Mouse (Mus musculus): ENCODE measurements around the gene Eif2b5. TPM values are rescaled to one million over a fixed set of nuclear protein-coding genes. Genes with fewer than 3 reads are reported as not detected.
A peak's percentile ranks its signal among the peaks of the same experiment; 100 is the strongest.
"Not testable (repeated sequence)": the region's sequence is repeated elsewhere in the genome, so short reads cannot be mapped to it uniquely, and the experiment has no call there.

Eif2b5 gene
- polyA plus RNA-seq, 1 experiment from 2014 or later, result 76.0 TPM

DNA sequence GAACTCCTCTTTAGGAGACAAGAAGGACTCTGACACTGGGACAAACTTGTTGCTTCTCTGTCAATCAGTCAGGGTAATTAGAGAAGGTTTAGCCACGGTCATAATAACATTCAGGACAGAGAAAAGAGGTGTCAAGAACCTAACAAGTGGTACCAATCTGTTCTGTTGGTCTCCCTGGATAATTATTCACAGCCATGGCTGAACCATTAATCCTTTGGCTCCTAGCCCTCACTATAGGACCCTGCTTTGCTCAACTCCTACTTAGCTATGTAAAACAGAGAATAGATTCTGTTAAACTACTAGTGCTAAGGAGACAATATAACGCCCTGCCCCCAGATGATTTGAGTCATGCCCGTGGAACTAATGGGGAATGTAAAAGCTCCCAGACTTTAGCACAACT, 12.6 kb upstream of the Eif2b5 start:
- ATAC-seq (replicated peaks; ENCODE audit: low FRiP score, low read depth) (peak; percentile 68; the same call in 1 of the 2 replicates), DNase-seq (ENCODE audit: low spot score) (peak; percentile 10)
- no peak for TF ChIP-seq CTCF (IDR thresholded peaks at IDR 0.05; ENCODE audit: low read depth)
- Histone ChIP-seq H3K9me3 (replicated peaks; ENCODE audit: low read length) (no peaks in the 10 kb centered on the region), H3K36me3 (ENCODE audit: insufficient read depth, low read length) (no peaks in the 10 kb centered on the region), H3K4me3 (replicated peaks; ENCODE audit: low read depth, low read length) (no peak overlapping the region), H3K4me2 (ENCODE audit: low read length) (no peak overlapping the region), H3K27ac (no peak overlapping the region), H3K27me3 (ENCODE audit: insufficient read depth, low read length) (no peaks in the 10 kb centered on the region), H3K9ac (ENCODE audit: low read depth, low read length) (no peak overlapping the region), H3K4me1 (replicated peaks; ENCODE audit: insufficient read depth, low read length) (no peaks in the 10 kb centered on the region)
- 49% methylated on average over 3 of the region's 3 CpGs for WGBS

DNA sequence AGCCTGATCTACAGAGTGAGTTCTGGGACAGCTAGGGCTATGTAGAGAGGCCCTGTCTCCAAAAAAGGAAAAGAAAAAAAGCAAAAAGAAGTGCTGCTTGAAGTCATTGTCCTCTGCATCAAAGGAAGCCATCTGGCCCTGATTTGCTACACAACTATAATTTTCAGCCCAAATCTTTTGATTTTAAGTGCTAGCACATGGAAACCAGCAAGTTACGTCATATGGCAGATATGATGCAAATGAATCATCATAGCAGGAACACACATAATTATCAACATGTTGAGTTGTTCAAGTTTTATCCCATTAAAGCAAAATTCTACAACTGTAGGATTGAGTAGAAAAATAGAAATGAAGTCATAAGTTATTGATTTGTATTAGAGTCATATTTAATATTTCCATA, 10.5 kb upstream of the Eif2b5 start:
- Histone ChIP-seq H3K27ac (no peak overlapping the region), H3K36me3 (ENCODE audit: insufficient read depth, low read length) (no peaks in the 10 kb centered on the region), H3K4me3 (replicated peaks; ENCODE audit: low read depth, low read length) (no peak overlapping the region), H3K9ac (ENCODE audit: low read depth, low read length) (no peak overlapping the region), H3K4me2 (ENCODE audit: low read length) (no peak overlapping the region), H3K4me1 (replicated peaks; ENCODE audit: insufficient read depth, low read length) (no peaks in the 10 kb centered on the region), H3K9me3 (replicated peaks; ENCODE audit: low read length) (no peaks in the 10 kb centered on the region), H3K27me3 (ENCODE audit: insufficient read depth, low read length) (no peaks in the 10 kb centered on the region)
- DNase-seq (ENCODE audit: low spot score) (no peak), ATAC-seq (replicated peaks; ENCODE audit: low FRiP score, low read depth) (no peak)
- no peak for TF ChIP-seq CTCF (IDR thresholded peaks at IDR 0.05; ENCODE audit: low read depth)
- 95% methylated on average over 1 of the region's 1 CpGs for WGBS

DNA sequence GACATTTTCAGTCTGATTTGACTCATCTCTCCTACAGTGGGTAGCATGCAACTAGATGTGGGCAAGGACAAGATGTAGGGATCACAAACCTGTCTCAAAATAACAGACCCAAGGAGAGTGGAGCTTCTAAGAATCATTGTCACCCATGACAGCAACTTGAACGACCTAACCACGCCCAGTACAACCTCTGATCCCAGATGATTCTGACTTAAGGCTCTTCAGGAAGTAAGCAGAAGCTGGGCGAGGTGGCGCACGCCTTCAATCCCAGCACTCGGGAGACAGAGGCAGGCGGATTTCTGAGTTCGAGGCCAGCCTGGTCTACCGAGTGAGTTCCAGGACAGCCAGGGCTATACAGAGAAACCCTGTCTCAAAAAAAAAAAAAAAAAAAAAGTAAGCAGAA, 9.9 kb upstream of the Eif2b5 start:
- 83% methylated on average over 9 of the region's 9 CpGs for WGBS
- not testable (repeated sequence) for H3K27me3 ChIP-seq (ENCODE audit: insufficient read depth, low read length); H3K36me3 ChIP-seq (ENCODE audit: insufficient read depth, low read length); H3K9me3 ChIP-seq (replicated peaks; ENCODE audit: low read length); DNase-seq (ENCODE audit: low spot score); H3K4me3 ChIP-seq (replicated peaks; ENCODE audit: low read depth, low read length); H3K27ac ChIP-seq; H3K9ac ChIP-seq (ENCODE audit: low read depth, low read length); H3K4me1 ChIP-seq (replicated peaks; ENCODE audit: insufficient read depth, low read length); ATAC-seq (replicated peaks; ENCODE audit: low FRiP score, low read depth); H3K4me2 ChIP-seq (ENCODE audit: low read length)

DNA sequence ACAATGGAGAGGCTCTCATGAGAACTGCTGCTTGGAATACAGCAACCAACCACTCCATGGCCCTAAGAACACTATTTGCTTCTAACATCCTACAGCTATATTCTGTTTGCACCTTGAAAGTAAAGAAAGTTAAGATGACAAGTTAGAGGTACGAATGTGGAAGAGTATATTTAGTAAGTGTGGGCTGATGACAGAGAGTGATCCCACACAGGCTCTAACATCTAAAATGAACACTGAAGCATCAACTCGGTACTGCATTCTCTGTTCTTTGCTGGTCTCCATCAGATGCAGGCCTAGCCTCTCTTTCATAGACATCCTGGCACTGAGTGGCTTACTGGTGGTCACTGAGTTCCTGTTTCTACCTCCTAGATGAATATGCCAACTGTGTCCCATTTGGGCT, 9.4 kb upstream of the Eif2b5 start:
- TF ChIP-seq CTCF (IDR thresholded peaks at IDR 0.05; ENCODE audit: low read depth), result no peak
- H3K9ac ChIP-seq (ENCODE audit: low read depth, low read length), result no peak overlapping the region
- H3K4me1 ChIP-seq (replicated peaks; ENCODE audit: insufficient read depth, low read length), result no peaks in the 10 kb centered on the region
- H3K36me3 ChIP-seq (ENCODE audit: insufficient read depth, low read length), result no peaks in the 10 kb centered on the region
- ATAC-seq (replicated peaks; ENCODE audit: low FRiP score, low read depth), result no peak
- no peak for DNase-seq (ENCODE audit: low spot score)
- no peaks in the 10 kb centered on the region for H3K27me3 ChIP-seq (ENCODE audit: insufficient read depth, low read length)
- no peak overlapping the region for H3K4me2 ChIP-seq (ENCODE audit: low read length)
- no peak overlapping the region for H3K27ac ChIP-seq
- WGBS, result 90% methylated on average over 2 of the region's 2 CpGs
- H3K4me3 ChIP-seq (replicated peaks; ENCODE audit: low read depth, low read length), result no peak overlapping the region
- H3K9me3 ChIP-seq (replicated peaks; ENCODE audit: low read length), result no peaks in the 10 kb centered on the region

DNA sequence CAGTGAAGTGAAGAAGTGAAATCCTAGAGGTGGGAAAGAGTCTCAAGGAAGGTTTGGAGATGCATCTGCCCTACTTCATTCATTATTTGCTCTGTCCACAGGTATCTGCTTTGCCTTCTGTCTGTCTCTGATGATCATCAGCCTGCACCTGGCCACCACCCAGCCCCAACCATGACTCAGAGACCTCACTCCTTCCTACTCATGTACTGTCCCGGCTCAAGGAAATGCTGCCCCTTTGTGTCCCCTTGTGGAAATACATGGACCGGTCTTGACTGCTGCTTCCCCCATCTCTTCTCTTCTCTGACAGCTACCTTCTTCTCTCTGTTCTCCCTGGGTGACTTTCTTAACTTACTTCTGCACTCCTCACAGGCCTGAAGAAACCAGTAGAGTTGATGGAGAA, 8.0 kb upstream of the Eif2b5 start:
- no peaks in the 10 kb centered on the region for H3K4me1 ChIP-seq (replicated peaks; ENCODE audit: insufficient read depth, low read length)
- peak; percentile 21 for DNase-seq (ENCODE audit: low spot score)
- no peak overlapping the region for H3K27ac ChIP-seq
- H3K36me3 ChIP-seq (ENCODE audit: insufficient read depth, low read length), result no peaks in the 10 kb centered on the region
- H3K9me3 ChIP-seq (replicated peaks; ENCODE audit: low read length), result no peaks in the 10 kb centered on the region
- H3K4me3 ChIP-seq (replicated peaks; ENCODE audit: low read depth, low read length), result no peak overlapping the region
- H3K9ac ChIP-seq (ENCODE audit: low read depth, low read length), result no peak overlapping the region
- H3K4me2 ChIP-seq (ENCODE audit: low read length), result no peak overlapping the region
- peak; percentile 58 for TF ChIP-seq CTCF (IDR thresholded peaks at IDR 0.05; ENCODE audit: low read depth)
- H3K27me3 ChIP-seq (ENCODE audit: insufficient read depth, low read length), result no peaks in the 10 kb centered on the region
- peak; percentile 61; the same call in 1 of the 2 replicates for ATAC-seq (replicated peaks; ENCODE audit: low FRiP score, low read depth)
- WGBS, result 39% methylated on average over 2 of the region's 2 CpGs

DNA sequence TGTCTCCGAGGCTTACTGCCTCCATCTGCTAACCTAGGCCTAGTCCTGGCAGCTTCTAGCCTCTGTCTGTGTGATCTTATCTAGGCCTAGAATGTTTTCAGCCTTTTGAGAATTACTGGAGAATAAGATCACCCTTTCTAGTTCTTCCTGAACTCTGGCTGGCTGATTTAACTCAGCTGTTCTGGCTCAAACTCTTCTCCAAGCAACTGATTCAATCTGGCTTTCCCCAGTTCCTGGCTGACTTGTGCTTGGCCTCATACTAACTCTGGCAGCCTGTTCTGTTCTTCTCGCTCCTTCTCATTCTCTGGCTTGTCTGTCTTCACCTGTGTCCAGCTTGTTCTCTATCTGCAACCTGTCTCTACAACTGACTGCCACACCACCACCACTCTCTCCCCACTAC, 7.3 kb upstream of the Eif2b5 start:
- 69% methylated on average over 2 of the region's 2 CpGs for WGBS
- TF ChIP-seq CTCF (IDR thresholded peaks at IDR 0.05; ENCODE audit: low read depth), result no peak
- Histone ChIP-seq H3K4me3 (replicated peaks; ENCODE audit: low read depth, low read length) (no peak overlapping the region), H3K36me3 (ENCODE audit: insufficient read depth, low read length) (no peaks in the 10 kb centered on the region), H3K27me3 (ENCODE audit: insufficient read depth, low read length) (no peaks in the 10 kb centered on the region), H3K9me3 (replicated peaks; ENCODE audit: low read length) (no peaks in the 10 kb centered on the region), H3K27ac (no peak overlapping the region), H3K9ac (ENCODE audit: low read depth, low read length) (no peak overlapping the region), H3K4me1 (replicated peaks; ENCODE audit: insufficient read depth, low read length) (no peaks in the 10 kb centered on the region), H3K4me2 (ENCODE audit: low read length) (no peak overlapping the region)
- DNase-seq (ENCODE audit: low spot score) (no peak), ATAC-seq (replicated peaks; ENCODE audit: low FRiP score, low read depth) (no peak)

DNA sequence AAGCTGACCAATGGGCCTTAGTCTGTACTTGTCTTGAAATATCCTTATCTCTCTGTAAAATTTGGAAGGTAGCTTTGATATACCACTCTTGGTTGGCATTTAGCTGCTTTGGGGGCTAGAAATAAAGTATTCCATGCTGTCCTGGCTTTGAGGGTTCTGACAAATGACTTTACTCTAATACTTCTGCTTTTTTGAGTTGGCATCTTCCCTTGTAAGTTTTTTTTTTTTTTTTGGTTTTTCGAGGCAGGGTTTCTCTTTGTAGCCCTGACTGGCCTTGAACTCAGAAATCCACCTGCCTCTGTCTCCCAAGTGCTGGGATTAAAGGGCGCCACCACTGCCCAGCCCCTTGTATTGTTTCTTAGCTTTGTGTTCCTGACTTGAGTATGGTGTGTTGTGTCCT, 5.2 kb upstream of the Eif2b5 start:
- Histone ChIP-seq H3K4me1 (replicated peaks; ENCODE audit: insufficient read depth, low read length) (no peaks in the 10 kb centered on the region), H3K9ac (ENCODE audit: low read depth, low read length) (no peak overlapping the region), H3K27me3 (ENCODE audit: insufficient read depth, low read length) (no peaks in the 10 kb centered on the region), H3K4me3 (replicated peaks; ENCODE audit: low read depth, low read length) (no peak overlapping the region), H3K9me3 (replicated peaks; ENCODE audit: low read length) (no peaks in the 10 kb centered on the region), H3K36me3 (ENCODE audit: insufficient read depth, low read length) (no peaks in the 10 kb centered on the region), H3K4me2 (ENCODE audit: low read length) (no peak overlapping the region), H3K27ac (no peak overlapping the region)
- ATAC-seq (replicated peaks; ENCODE audit: low FRiP score, low read depth) (no peak), DNase-seq (ENCODE audit: low spot score) (no peak)
- no peak for TF ChIP-seq CTCF (IDR thresholded peaks at IDR 0.05; ENCODE audit: low read depth)
- 79% methylated on average over 2 of the region's 2 CpGs for WGBS
